Mouse (Mus musculus): Measurements from ENCODE around the gene Otop3.

GRCm38 (mm10) chr11:115341246-115341645 lies 6.7 kb downstream of the Otop3 start:
- TF ChIP-seq CTCF (IDR thresholded peaks at IDR 0.05; ENCODE audit: extremely low read depth, insufficient read depth, low read length): no peak
- TF ChIP-seq POLR2A (IDR thresholded peaks at IDR 0.05; ENCODE audit: extremely low read depth, insufficient read depth, low read length): no peak
